Mouse (Mus musculus) duodenum, adult 2 months (tissue): ENCODE results near the gene Wwc1. TPM values are rescaled to one million over a fixed set of nuclear protein-coding genes. Genes with fewer than 3 reads are reported as not detected.

Source experiments
- polyA plus RNA-seq: library from polyadenylated mRNA; depleted of rRNA; stranded (reverse); fragments of >200 nt; gene quantifications from 2 replicates; pipeline ENCODE4 v1.2.3, GENCODE M21; 2012; ENCODE audit warnings: low replicate concordance; rRNA removed

Wwc1 gene
- polyA plus RNA-seq = 19.9 and 31.5 TPM in 2 replicates

GRCm38 (mm10) chr11:35980411-35980917 is at the start of gene Wwc1:
TSS of gene Wwc1 (minus strand) at chr11:35980527.

DNA sequence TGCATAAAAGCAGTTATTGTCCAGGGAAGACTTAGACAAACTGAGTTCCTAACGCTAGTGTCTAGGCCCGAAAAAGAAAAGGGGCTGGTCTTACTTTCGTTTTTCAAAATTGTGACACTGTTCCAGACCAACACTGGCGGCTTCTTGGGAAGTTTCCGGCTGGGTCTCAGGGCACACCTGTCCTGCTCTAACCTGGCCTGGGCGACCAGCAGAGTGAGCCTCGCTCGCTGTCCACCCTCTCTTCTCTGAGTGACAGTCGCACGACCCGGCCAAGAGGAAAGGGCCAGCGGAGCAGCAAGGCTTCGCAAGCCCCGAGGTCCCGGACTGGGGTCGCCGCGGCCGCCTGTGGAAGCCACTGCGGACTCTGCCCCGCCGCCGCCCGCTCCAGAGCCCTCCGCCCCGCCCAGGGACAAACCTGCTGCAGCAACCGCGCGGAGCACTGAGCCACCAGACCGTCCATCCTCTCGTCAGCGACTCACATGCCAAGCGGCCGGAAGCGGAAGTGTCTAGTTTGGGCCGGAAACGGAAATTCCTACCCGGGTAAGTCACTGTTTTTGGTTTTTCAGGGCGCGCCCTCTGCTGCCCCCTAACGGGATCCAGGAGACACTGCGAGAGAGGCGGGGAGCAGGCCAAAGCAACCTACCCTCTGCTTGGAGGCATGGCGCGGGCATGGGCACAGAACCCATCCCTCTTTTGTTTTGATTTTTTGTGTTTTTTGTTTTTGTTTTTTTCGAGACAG is 146.1 kb downstream of the Wwc1 start, which contains the start of gene Rars:
Rars (minus strand) TSS at position 485 of the 739 bp plus-strand sequence.

DNA sequence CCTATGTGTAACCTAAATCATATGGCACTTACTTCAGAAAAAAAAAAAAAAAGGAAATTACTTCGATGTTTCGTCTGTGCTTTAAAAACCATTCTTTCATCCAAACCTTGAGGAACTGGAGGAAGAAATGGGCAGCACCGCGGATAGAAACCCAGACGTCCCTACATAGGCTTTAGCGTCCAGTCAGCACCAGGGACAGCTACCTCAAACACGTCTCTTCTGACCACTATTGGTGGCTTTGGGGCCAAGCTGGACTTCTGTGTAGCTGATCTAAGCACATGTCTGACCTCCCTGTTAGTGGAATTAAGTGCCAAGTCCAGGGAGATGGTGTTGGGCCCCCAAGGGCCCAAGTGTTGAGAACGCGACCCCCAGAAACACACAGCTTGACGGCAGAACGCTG is 181.5 kb downstream of the Wwc1 start, which contains the start of gene Fbll1:
Fbll1 (minus strand) TSS at position 11 of the 400 bp plus-strand sequence.

Other genes with a start within 250 kb of the Wwc1 start
- gene Pank3, start 211.0 kb downstream of the Wwc1 start, polyA plus RNA-seq = 2.2 and 3.6 TPM in 2 replicates
- 0.08 and 0.29 TPM in 2 replicates for gene Fbll1, start 181.6 kb downstream of the Wwc1 start, polyA plus RNA-seq
- 5.7 TPM in 2 replicates for gene Rars, start 146.0 kb downstream of the Wwc1 start, polyA plus RNA-seq